Mouse (Mus musculus) midbrain, embryonic 13.5 days (tissue): ENCODE data around the gene Proca1. TPM values are rescaled to one million over a fixed set of nuclear protein-coding genes. Genes with fewer than 3 reads are reported as not detected.

ENCODE experiments used
- ATAC-seq: fragments of 200-750 bp; cut with Nextera tagmentation; 2 replicates; pipeline ENCODE4 v1.8.0; 2017; ENCODE audit warnings: mild to moderate bottlenecking, moderate TSS enrichment, moderate library complexity
- H3K27ac ChIP-seq: fragments of 300-500 bp; sonication (generic); 2 replicates; pipeline ENCODE4 v1.5.1; 2015; ENCODE audit warnings: inconsistent platforms, mild to moderate bottlenecking, moderate library complexity
- H3K27me3 ChIP-seq: fragments of 300-500 bp; sonication (generic); 2 replicates; pipeline ENCODE4 v1.6.1; 2015; ENCODE audit warnings: mild to moderate bottlenecking, inconsistent platforms
- H3K36me3 ChIP-seq: fragments of 300-500 bp; sonication (generic); 2 replicates; pipeline ENCODE4 v1.6.1; 2015; ENCODE audit warnings: mild to moderate bottlenecking, inconsistent platforms
- H3K4me1 ChIP-seq: fragments of 300-500 bp; sonication (generic); replicated peaks from 2 replicates; pipeline ENCODE4 v1.6.1; 2015; ENCODE audit warnings: inconsistent platforms
- H3K4me2 ChIP-seq: fragments of 300-500 bp; sonication (generic); replicated peaks from 2 replicates; pipeline ENCODE4 v1.6.1; 2015; ENCODE audit warnings: moderate library complexity, mild to moderate bottlenecking, inconsistent platforms
- H3K4me3 ChIP-seq: fragments of 300-500 bp; sonication (generic); replicated peaks from 2 replicates; pipeline ENCODE4 v1.5.1; 2015; ENCODE audit warnings: mild to moderate bottlenecking, inconsistent platforms
- H3K9ac ChIP-seq: fragments of 300-500 bp; sonication (generic); replicated peaks from 2 replicates; pipeline ENCODE4 v1.6.1; 2015; ENCODE audit warnings: mild to moderate bottlenecking, inconsistent platforms
- H3K9me3 ChIP-seq: fragments of 300-500 bp; sonication (generic); 2 replicates; pipeline ENCODE4 v1.6.1; 2016; ENCODE audit warnings: mild to moderate bottlenecking, inconsistent platforms
- WGBS: fragments of 180-500 bp; shearing (Covaris S2); methylation state at CpG from one replicate; pipeline ENCODE4 v1.1.7; 2015; 5-methylcytosine and 5-hydroxymethylcytosine counted together
- microRNA-seq: library from miRNA; unstranded; fragments of <30 nt; microRNA quantifications from one replicate; pipeline ENCODE4, GENCODE M21; 2016
- polyA plus RNA-seq: library from polyadenylated mRNA; unstranded; fragments of >200 nt; fragmentation: Nextera tagmentation; extraction: Ambion mirVana; gene quantifications from 2 replicates; pipeline ENCODE4 v1.2.1, GENCODE M21; 2015

Proca1 gene
- polyA plus RNA-seq, 1 experiment from 2014 or later = 2.2 TPM

DNA sequence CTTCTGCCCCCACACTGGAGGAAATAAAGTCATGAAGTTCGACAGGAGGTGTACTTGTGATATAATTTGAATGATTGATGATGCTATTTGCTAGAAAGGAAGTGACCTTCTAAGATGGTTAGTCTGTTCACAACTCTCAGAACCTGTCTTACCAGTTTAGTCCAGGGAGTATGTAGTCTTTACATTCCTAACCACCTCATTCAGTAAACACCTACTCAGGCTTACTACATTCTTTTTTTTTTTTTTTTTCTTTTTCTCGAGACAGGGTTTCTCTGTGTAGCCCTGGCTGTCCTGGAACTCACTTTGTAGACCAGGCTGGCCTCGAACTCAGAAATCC lies 53.8 kb downstream of the Proca1 start:
- Histone ChIP-seq H3K9ac (no peak overlapping the region; the same call in 1 of the 2 replicates), H3K27me3 (no peaks in the 10 kb centered on the region), H3K9me3 (no peaks in the 10 kb centered on the region), H3K4me1 (peaks cover 53% of the 10 kb centered on the region), H3K27ac (no peak overlapping the region), H3K4me3 (peak overlapping the region; percentile 99), H3K4me2 (peak overlapping the region; percentile 92; the same call in 1 of the 2 replicates), H3K36me3 (peaks cover 18% of the 10 kb centered on the region)
- ATAC-seq = no peak
- 80% methylated on average over 3 of the region's 3 CpGs for WGBS

DNA sequence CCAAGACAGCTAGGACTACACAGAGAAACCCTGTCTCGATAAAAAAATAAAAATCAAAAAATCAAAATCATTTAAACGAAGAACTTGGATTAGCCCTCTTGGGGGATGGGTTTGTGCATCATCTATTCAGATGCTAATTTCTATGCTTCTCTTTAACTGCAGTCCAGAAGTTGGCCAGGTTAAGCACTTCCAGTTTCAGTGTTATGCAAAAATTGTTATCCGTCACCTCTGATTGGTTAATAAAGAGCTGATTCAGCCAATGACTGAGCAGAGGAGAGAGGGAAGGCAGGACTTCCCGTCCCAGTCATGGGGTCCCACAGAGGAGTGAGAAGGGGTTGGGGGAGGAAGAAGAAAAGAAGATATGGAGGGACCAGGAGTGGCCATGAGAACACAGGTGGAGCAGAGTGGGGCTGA lies 54.5 kb downstream of the Proca1 start:
- Histone ChIP-seq H3K4me1 (peaks cover 52% of the 10 kb centered on the region), H3K9me3 (no peaks in the 10 kb centered on the region), H3K4me3 (0 out of 2 replicates have a peak overlapping the region, but pooled peaks have one; percentile 4), H3K4me2 (no peak overlapping the region; the same call in 1 of the 2 replicates), H3K9ac (no peak overlapping the region), H3K27ac (no peak overlapping the region), H3K36me3 (peaks cover 23% of the 10 kb centered on the region), H3K27me3 (no peaks in the 10 kb centered on the region)
- ATAC-seq = no peak
- 67% methylated on average over 4 of the region's 4 CpGs for WGBS

Small RNA genes lying within 50 kb of the gene (microRNA-seq; reads per million reads assigned to microRNA genes)
- not detected for gene Mir7653

Other genes starting within 250 kb of the Proca1 start
- gene Phf12, start 210.6 kb upstream of the Proca1 start, polyA plus RNA-seq = 22.7 and 22.8 TPM in 2 replicates
- gene Dhrs13, start 161.1 kb upstream of the Proca1 start, polyA plus RNA-seq = 31.6 and 32.4 TPM in 2 replicates
- gene Flot2, start 155.5 kb upstream of the Proca1 start, polyA plus RNA-seq = 66.9 and 68.4 TPM in 2 replicates
- gene Eral1, start 113.0 kb upstream of the Proca1 start, polyA plus RNA-seq = 32.7 and 33.8 TPM in 2 replicates
- 29.3 and 30.7 TPM in 2 replicates for gene Fam222b, start 98.7 kb upstream of the Proca1 start, polyA plus RNA-seq
- gene Traf4, start 27.8 kb upstream of the Proca1 start, polyA plus RNA-seq = 120 and 139 TPM in 2 replicates
- gene Nek8, start 16.7 kb upstream of the Proca1 start, polyA plus RNA-seq = 4.7 and 5.2 TPM in 2 replicates
- 5.0 and 5.9 TPM in 2 replicates for gene Tlcd1, start 16.7 kb upstream of the Proca1 start, polyA plus RNA-seq
- 934 and 937 TPM in 2 replicates for gene Rpl23a, start 9.8 kb upstream of the Proca1 start, polyA plus RNA-seq
- gene Rab34, start 5.0 kb upstream of the Proca1 start, polyA plus RNA-seq = 42.0 and 43.4 TPM in 2 replicates
- 78.7 and 81.1 TPM in 2 replicates for gene Sdf2, start 52.4 kb downstream of the Proca1 start, polyA plus RNA-seq
- 30.3 and 30.8 TPM in 2 replicates for gene Supt6, start 52.6 kb downstream of the Proca1 start, polyA plus RNA-seq
- gene 2610507B11Rik, start 68.4 kb downstream of the Proca1 start, polyA plus RNA-seq = 60.6 and 62.3 TPM in 2 replicates
- 0.28 and 0.87 TPM in 2 replicates for gene BC030499, start 97.4 kb downstream of the Proca1 start, polyA plus RNA-seq
- 17.3 and 20.7 TPM in 2 replicates for gene Spag5, start 108.1 kb downstream of the Proca1 start, polyA plus RNA-seq
- gene Aldoc, start 129.6 kb downstream of the Proca1 start, polyA plus RNA-seq = 26.3 and 28.3 TPM in 2 replicates
- 60.9 and 66.6 TPM in 2 replicates for gene Pigs, start 135.0 kb downstream of the Proca1 start, polyA plus RNA-seq
- 69.1 and 75.4 TPM in 2 replicates for gene Unc119, start 150.1 kb downstream of the Proca1 start, polyA plus RNA-seq
- gene Foxn1, start 193.2 kb downstream of the Proca1 start, polyA plus RNA-seq = not detected in 2 replicates
- gene Slc13a2, start 228.8 kb downstream of the Proca1 start, polyA plus RNA-seq = not detected in 2 replicates